Mouse (Mus musculus) myocyte (in vitro differentiated cells): ENCODE measurements around the gene Pink1. TPM values are rescaled to one million over a fixed set of nuclear protein-coding genes. Genes with fewer than 3 reads are reported as not detected.
A peak's percentile ranks its signal among the peaks of the same experiment; 100 is the strongest.

Experiments used
- H3K27me3 ChIP-seq: one replicate; pipeline ENCODE4 v1.6.1; 2011; ENCODE audit not compliant: control insufficient read depth, insufficient read depth, insufficient read length
- H3K36me3 ChIP-seq: one replicate; pipeline ENCODE4 v1.6.1; 2011; ENCODE audit not compliant: control insufficient read depth, insufficient read depth
- H3K4me2 ChIP-seq: one replicate; pipeline ENCODE4 v1.6.1; 2011; ENCODE audit warnings: low read depth, control low read depth
- H3K4me3 ChIP-seq: one replicate; pipeline ENCODE4 v1.5.1; 2011; ENCODE audit warnings: mild to moderate bottlenecking, control low read depth, moderate library complexity
- H3K79me2 ChIP-seq: one replicate; pipeline ENCODE4 v1.6.1; 2011; ENCODE audit not compliant: control insufficient read depth, insufficient read depth
- H3ac ChIP-seq: one replicate; pipeline ENCODE4 v1.6.1; 2011; ENCODE audit not compliant: control insufficient read depth, insufficient read length
- CEBPB ChIP-seq: IDR thresholded peaks from 2 replicates; pipeline ENCODE4 v1.6.1; 2011; ENCODE audit warnings: mild to moderate bottlenecking, moderate library complexity; ENCODE audit not compliant: poor library complexity, insufficient read depth, severe bottlenecking
- E2F4 ChIP-seq: IDR thresholded peaks from one replicate; pipeline ENCODE4 v1.6.1; 2011; ENCODE audit warnings: mild to moderate bottlenecking, control low read depth, moderate library complexity; ENCODE audit not compliant: insufficient read depth
- MAX ChIP-seq: IDR thresholded peaks from one replicate; pipeline ENCODE4 v1.6.1; 2011; ENCODE audit warnings: low read depth, mild to moderate bottlenecking, control low read depth
- MYOD1 ChIP-seq, 3 experiments: IDR thresholded peaks; one replicate each; pipeline ENCODE4 v1.6.1; 2011; ENCODE audit warnings: control low read depth in 2 of 3, low read depth in 2 of 3, mild to moderate bottlenecking in 2 of 3, moderate library complexity in 1 of 3; ENCODE audit not compliant: insufficient read length in 2 of 3, control insufficient read depth in 1 of 3
- MYOG ChIP-seq, 3 experiments: IDR thresholded peaks; one replicate each; pipeline ENCODE4 v1.6.1; 2011; ENCODE audit warnings: control low read depth in 2 of 3, low read depth in 2 of 3, mild to moderate bottlenecking in 2 of 3; ENCODE audit not compliant: insufficient read length in 2 of 3, control insufficient read depth in 1 of 3, insufficient read depth in 1 of 3
- POLR2A ChIP-seq: IDR thresholded peaks from one replicate; pipeline ENCODE4 v1.6.1; 2011; ENCODE audit warnings: low read depth, mild to moderate bottlenecking, control low read depth, moderate library complexity; ENCODE audit not compliant: insufficient read length
- POLR2AphosphoS2 ChIP-seq: IDR thresholded peaks from one replicate; pipeline ENCODE4 v1.6.1; 2011; ENCODE audit warnings: low read depth, control low read depth; ENCODE audit not compliant: insufficient read length
- REST ChIP-seq: IDR thresholded peaks from one replicate; pipeline ENCODE4 v1.6.1; 2011; ENCODE audit warnings: mild to moderate bottlenecking, control low read depth, moderate library complexity; ENCODE audit not compliant: insufficient read depth, insufficient read length
- SRF ChIP-seq: IDR thresholded peaks from one replicate; pipeline ENCODE4 v1.6.1; 2011; ENCODE audit warnings: low read depth; ENCODE audit not compliant: control insufficient read depth, insufficient read length
- TCF12 ChIP-seq: IDR thresholded peaks from one replicate; pipeline ENCODE4 v1.6.1; 2011; ENCODE audit warnings: mild to moderate bottlenecking, control low read depth; ENCODE audit not compliant: poor library complexity, insufficient read depth, severe bottlenecking
- TCF3 ChIP-seq: IDR thresholded peaks from one replicate; pipeline ENCODE4 v1.6.1; 2011; ENCODE audit warnings: low read depth, control low read depth; ENCODE audit not compliant: insufficient read length
- USF1 ChIP-seq: IDR thresholded peaks from one replicate; pipeline ENCODE4 v1.6.1; 2011; ENCODE audit warnings: low read depth, mild to moderate bottlenecking, control low read depth, moderate library complexity
- polyA plus RNA-seq: library from polyadenylated mRNA; unstranded; fragments of >200 nt; fragmentation: generic; extraction: Trizol; gene quantifications from one replicate; pipeline ENCODE4 v1.2.1, GENCODE M21; 2012; ENCODE audit warnings: missing spikeins

Gene Pink1
- polyA plus RNA-seq, 1 experiment = 60.9 TPM

GRCm38 (mm10) chr4:138324451-138324850, 1.7 kb downstream of the Pink1 start:
- no peaks in the 10 kb centered on the region for H3K27me3 ChIP-seq
- H3K79me2 ChIP-seq = no peaks in the 10 kb centered on the region
- peak overlapping the region; percentile 42 for H3K4me2 ChIP-seq
- TF ChIP-seq TCF12 (no peak), POLR2A (no peak), USF1 (no peak), REST (no peak), TCF3 (no peak), MAX (no peak), MYOG (IDR thresholded peaks at IDR 0.05; ENCODE audit: control insufficient read depth in 1 of 3, insufficient read depth in 1 of 3, insufficient read length in 2 of 3, low read depth in 2 of 3) (no peak), MYOD1 (IDR thresholded peaks at IDR 0.05; ENCODE audit: control insufficient read depth in 1 of 3, insufficient read length in 2 of 3, low read depth in 2 of 3) (no peak), SRF (no peak), POLR2AphosphoS2 (no peak), E2F4 (no peak), CEBPB (no peak)
- H3K4me3 ChIP-seq = no peak overlapping the region
- no peak overlapping the region for H3ac ChIP-seq
- no peaks in the 10 kb centered on the region for H3K36me3 ChIP-seq

GRCm38 (mm10) chr4:138323753-138324152, 2.4 kb downstream of the Pink1 start:
- Histone ChIP-seq H3K36me3 (no peaks in the 10 kb centered on the region), H3K4me3 (no peak overlapping the region), H3K4me2 (peak overlapping the region; percentile 41), H3K79me2 (no peaks in the 10 kb centered on the region), H3K27me3 (no peaks in the 10 kb centered on the region), H3ac (no peak overlapping the region)
- no peak for TF ChIP-seq CEBPB
- no peak for TF ChIP-seq MYOG (IDR thresholded peaks at IDR 0.05; ENCODE audit: control insufficient read depth in 1 of 3, insufficient read depth in 1 of 3, insufficient read length in 2 of 3, low read depth in 2 of 3)
- TF ChIP-seq MAX = no peak
- no peak for TF ChIP-seq USF1
- no peak for TF ChIP-seq MYOD1 (IDR thresholded peaks at IDR 0.05; ENCODE audit: control insufficient read depth in 1 of 3, insufficient read length in 2 of 3, low read depth in 2 of 3)
- TF ChIP-seq POLR2A = no peak
- no peak for TF ChIP-seq SRF
- no peak for TF ChIP-seq TCF12
- TF ChIP-seq REST = no peak
- TF ChIP-seq POLR2AphosphoS2 = no peak
- TF ChIP-seq TCF3 = no peak
- TF ChIP-seq E2F4 = no peak

GRCm38 (mm10) chr4:138322692-138323091, 3.4 kb downstream of the Pink1 start:
- TF ChIP-seq USF1 (no peak), SRF (no peak), MYOD1 (IDR thresholded peaks at IDR 0.05; ENCODE audit: control insufficient read depth in 1 of 3, insufficient read length in 2 of 3, low read depth in 2 of 3) (no peak), POLR2A (no peak), TCF3 (no peak)
- H3ac ChIP-seq = no peak overlapping the region
- no peaks in the 10 kb centered on the region for H3K27me3 ChIP-seq
- no peak overlapping the region for H3K4me3 ChIP-seq
- no peaks in the 10 kb centered on the region for H3K79me2 ChIP-seq
- H3K36me3 ChIP-seq = no peaks in the 10 kb centered on the region
- no peak overlapping the region for H3K4me2 ChIP-seq

- H3K79me2 ChIP-seq = no peaks in the 10 kb centered on the region
Measured at GRCm38 (mm10) chr4:138321488-138321887, 4.6 kb downstream of the Pink1 start.

GRCm38 (mm10) chr4:138320711-138321110, 5.4 kb downstream of the Pink1 start:
- Histone ChIP-seq H3K4me3 (no peak overlapping the region), H3K27me3 (no peaks in the 10 kb centered on the region), H3K36me3 (no peaks in the 10 kb centered on the region), H3ac (no peak overlapping the region), H3K4me2 (no peak overlapping the region), H3K79me2 (no peaks in the 10 kb centered on the region)
- TF ChIP-seq POLR2A (no peak), REST (no peak), TCF3 (no peak), USF1 (no peak), POLR2AphosphoS2 (no peak), E2F4 (no peak), CEBPB (no peak), MAX (no peak), TCF12 (no peak), MYOG (IDR thresholded peaks at IDR 0.05; ENCODE audit: control insufficient read depth in 1 of 3, insufficient read depth in 1 of 3, insufficient read length in 2 of 3, low read depth in 2 of 3) (no peak), MYOD1 (IDR thresholded peaks at IDR 0.05; ENCODE audit: control insufficient read depth in 1 of 3, insufficient read length in 2 of 3, low read depth in 2 of 3) (no peak), SRF (no peak)

More at GRCm38 (mm10) chr4:138321488-138321887, 4.6 kb downstream of the Pink1 start:
- no peaks in the 10 kb centered on the region for H3K27me3 ChIP-seq
- no peaks in the 10 kb centered on the region for H3K36me3 ChIP-seq
- no peak overlapping the region for H3K4me3 ChIP-seq
- H3ac ChIP-seq = no peak overlapping the region
- TF ChIP-seq MYOG (IDR thresholded peaks at IDR 0.05; ENCODE audit: control insufficient read depth in 1 of 3, insufficient read depth in 1 of 3, insufficient read length in 2 of 3, low read depth in 2 of 3) = peak in 2 of 3 experiments; percentile 19 to 55
- TF ChIP-seq MYOD1 (IDR thresholded peaks at IDR 0.05; ENCODE audit: control insufficient read depth in 1 of 3, insufficient read length in 2 of 3, low read depth in 2 of 3) = peak in 1 of 3 experiments; percentile 59
- TF ChIP-seq REST = no peak
- TF ChIP-seq E2F4 = no peak
- no peak overlapping the region for H3K4me2 ChIP-seq
